Mouse (Mus musculus) naive thymus-derived CD4-positive, alpha-beta T cell, adult 2 months (primary cell): ENCODE measurements at regions not wholly inside any gene's neighbourhood (a gene's known extent, or its start where the extent isn't known, plus 50 kb on each side); places are given as distances from the start of the nearest gene placed in this dataset.
"Not testable (repeated sequence)": the region's sequence is repeated elsewhere in the genome, so short reads cannot be mapped to it uniquely, and the experiment has no call there.

Source experiments
- DNase-seq: peaks from one replicate; pipeline ENCODE4 v3.0.0-alpha.2; 2011; ENCODE audit warnings: low read depth

GRCm38 (mm10) chr12:71532161-71532560 is 222.5 kb downstream of the Dact1 start:
- no peak for DNase-seq

DNA sequence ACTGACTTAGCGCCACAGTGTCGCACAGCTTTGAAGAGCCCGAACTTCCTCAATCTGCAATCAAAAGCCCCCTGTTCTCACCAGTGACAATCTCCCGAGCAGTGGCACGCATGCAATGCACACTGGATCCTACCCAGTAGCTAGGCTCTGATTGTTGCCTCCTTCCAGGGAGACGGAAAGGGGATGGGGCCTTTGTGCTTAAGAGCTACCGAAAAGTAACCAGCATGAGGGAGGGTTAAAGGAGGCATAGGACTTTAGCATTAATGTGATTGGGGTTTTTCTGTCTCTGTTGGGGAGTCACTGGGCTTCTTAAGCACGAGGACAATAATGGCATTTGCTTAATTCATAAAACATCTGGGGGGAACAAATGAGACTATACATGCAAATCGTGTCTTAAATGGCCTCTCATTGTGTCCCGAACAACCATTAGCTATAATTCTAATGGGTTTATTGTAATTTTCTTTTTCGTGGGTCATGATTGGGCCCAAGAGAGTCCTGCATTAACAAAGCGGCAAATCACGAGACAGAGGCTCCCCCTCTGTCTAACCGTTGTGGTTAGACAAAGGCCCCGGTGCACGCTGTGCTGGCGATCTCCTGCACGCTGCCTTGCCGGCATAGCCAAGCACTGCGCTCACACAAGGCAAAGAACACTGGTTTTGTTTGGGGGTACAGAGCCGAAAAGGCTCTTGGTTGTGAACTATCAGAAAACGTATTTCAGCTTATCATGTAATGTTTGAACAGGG is 223.2 kb downstream of the Dact1 start:
- DNase-seq = no peak

DNA sequence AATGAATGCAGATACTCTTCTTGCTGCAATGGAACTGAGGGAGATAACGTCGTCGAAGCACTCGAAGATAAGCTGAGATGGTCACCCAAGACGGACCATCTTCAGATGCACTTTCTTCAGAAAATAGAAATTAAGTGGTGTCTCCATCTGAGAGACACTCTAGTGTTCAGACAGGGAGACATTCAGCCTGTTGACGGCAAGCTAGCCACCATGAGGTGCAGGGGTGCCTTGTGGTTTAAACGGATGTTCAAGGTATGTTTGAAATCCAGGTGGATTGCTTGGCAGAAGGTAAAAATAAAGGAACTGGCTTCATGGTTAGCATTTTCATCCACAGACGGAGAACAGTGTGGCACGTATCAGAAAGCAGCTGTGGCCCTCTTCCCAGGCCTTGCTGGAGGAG is 224.0 kb downstream of the Dact1 start:
- DNase-seq = no peak

DNA sequence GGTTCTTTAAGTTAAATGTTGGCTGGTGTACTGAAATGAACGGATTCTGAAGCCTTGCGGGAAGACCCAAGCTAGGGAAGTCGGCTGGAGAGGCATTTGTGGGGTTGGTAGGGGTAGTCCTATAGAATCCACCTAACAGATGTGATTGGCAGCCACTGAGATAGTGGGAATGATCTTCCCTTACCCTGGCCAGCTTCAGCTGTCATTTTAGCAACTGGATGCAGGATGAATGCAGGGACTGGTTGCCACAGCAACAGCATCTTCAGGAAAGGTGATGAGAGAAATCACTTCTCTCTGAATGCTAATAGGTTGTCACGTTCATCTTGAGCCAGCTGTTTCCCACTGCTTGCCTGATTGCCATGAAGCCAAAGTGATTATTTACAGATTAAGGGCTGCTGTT is 224.5 kb downstream of the Dact1 start:
- no peak for DNase-seq

- DNase-seq = no peak
Observed at GRCm38 (mm10) chr12:71535251-71535650, 225.6 kb downstream of the Dact1 start.

GRCm38 (mm10) chr12:71535831-71536230 is 226.1 kb downstream of the Dact1 start:
- not testable (repeated sequence) for DNase-seq

GRCm38 (mm10) chr12:71538691-71539090 is 229.0 kb downstream of the Dact1 start:
- DNase-seq = no peak

- no peak for DNase-seq
Observed at GRCm38 (mm10) chr12:71540279-71540678, 230.6 kb downstream of the Dact1 start.

DNA sequence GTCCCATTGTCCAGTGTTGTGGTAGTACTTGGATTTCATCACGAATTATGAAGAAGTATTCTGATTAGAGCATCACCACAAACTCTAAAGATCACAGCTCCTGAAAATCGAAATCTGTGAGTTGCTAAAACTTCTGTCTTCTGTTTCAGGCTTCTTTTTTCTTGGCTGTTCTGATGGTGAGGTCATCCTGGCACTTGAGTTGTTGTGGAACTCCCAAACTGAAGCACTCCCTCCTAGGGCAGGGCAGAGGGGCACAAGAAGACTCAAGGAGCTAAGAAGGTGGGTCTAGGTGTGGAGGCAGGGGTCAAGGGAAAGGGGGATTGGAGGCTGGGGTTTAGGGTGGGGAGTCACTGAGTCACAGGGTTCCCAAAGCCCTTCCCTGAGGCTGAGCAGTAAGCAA is 232.3 kb downstream of the Dact1 start:
- no peak for DNase-seq

- no peak for DNase-seq
Observed at GRCm38 (mm10) chr12:71543571-71544119, 234.0 kb downstream of the Dact1 start.

- no peak for DNase-seq
Observed at GRCm38 (mm10) chr12:71544401-71545159, 234.9 kb downstream of the Dact1 start.

DNA sequence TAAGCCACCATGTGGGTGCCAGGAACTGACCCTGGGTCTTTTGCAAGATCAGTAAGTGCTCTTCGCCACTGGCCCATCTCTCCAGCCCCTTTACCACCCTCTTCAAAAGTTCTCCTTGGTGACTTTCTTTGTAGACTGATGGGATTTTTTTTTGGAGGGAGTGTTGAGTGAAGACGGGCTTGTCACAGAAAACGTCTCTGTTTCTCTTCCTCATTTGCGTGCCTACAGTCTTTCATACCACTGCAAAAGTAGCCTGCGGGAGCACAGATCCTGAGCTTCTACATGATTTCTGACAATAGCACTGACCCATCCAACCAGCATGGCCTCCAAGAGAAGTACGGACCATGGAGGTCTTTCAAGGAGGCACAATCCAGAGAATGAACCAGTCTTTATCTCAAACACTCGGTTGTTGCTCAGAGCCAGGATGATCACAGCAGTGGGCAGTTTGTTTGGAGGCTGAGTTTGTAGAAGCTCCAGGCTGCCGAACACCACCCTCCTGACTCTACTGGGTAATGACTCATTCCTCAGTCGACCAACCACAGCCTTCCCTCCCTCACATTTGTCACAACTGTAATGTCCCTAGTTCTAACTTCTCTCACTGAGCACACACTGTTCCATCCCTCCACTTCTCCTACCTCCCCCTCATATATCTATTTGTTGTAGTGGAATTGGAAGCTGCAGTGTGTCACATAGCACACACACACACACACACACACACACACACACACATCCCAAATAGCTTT is 237.0 kb downstream of the Dact1 start:
- no peak for DNase-seq

GRCm38 (mm10) chr12:71549336-71549735 is 239.7 kb downstream of the Dact1 start:
- DNase-seq = no peak

- DNase-seq = no peak
Observed at GRCm38 (mm10) chr12:71554212-71554611, 244.5 kb downstream of the Dact1 start.

DNA sequence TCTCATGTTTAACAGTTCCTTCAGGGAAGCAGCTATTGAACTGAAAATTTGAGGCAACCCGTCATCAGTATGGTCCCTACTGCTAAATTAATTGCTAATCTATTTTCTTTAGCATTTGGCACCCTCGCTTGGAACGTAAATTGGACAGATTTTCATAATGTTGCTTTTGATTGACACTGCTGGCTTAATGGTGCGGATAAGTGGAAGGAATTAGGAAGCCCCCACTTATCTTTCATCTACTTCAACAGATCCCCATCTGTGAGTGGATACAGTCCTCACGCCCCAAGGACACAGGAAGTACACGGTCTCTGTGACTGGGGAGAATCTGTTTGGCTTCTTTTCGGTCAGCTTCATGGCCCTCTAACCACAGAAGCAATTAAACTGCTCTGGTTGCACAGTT is 251.6 kb downstream of the Dact1 start:
- DNase-seq = no peak

DNA sequence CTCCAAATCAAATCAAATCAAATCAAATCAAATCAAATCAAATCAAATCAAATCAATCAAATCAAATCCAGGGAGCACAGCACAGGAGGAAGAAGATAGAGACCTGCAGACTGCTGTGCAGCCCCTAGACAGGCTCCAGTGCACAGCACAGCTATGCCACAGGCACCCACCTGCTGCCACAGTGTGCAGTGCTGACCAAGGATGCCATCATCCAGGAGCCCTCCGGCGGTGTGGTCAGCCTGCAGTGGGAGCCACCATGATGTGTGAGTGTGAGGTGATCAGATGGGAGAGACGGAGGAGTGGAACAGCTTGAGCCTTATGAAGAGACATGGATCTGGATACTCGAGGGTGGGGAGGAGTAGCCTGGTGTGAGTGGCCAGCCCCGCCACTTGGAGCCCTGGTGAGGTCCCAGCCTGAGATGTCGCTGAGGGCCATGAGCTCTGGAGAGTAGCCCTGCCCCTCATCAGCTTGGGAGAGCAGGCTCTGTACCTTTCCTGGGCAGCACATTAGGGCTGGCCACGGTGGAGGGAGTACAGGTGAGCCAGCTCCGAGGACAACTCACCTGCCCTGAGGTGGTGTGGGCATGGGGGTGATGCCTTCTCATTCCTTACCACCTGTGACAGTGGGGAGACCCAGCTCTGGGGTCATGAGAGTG is 252.4 kb downstream of the Dact1 start:
- no peak for DNase-seq

- DNase-seq = no peak
Observed at GRCm38 (mm10) chr12:71563219-71563618, 253.5 kb downstream of the Dact1 start.

DNA sequence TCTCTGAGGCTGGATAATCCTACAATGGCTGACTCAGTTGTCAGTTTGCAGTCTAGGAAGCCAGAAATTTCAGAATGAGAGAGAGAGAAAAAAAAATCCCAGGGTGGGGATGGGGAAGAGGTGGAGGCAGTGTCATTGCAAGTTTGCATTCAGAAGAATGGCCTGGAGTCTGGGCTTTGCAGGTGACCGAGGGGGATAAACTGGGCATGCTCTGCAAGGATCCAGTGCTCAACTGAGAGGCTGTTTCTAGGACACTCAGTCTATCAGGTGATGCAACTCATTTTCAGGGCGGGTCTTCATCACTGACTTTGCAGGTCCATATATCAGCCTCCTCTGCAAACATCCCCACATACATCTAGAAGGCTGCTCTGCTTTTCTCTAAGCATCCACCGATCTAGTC is 256.7 kb downstream of the Dact1 start:
- no peak for DNase-seq

- no peak for DNase-seq
Observed at GRCm38 (mm10) chr12:71568251-71568650, 258.6 kb downstream of the Dact1 start.

- DNase-seq = no peak
Observed at GRCm38 (mm10) chr12:71568880-71569390, 259.3 kb downstream of the Dact1 start.

GRCm38 (mm10) chr12:71569662-71570061 is 260.0 kb downstream of the Dact1 start:
- DNase-seq = no peak

- DNase-seq = no peak
Observed at GRCm38 (mm10) chr12:71570116-71570515, 260.4 kb downstream of the Dact1 start.
